Mouse (Mus musculus) forebrain, postnatal 0 days (tissue): ENCODE results near the gene Zfp385c. TPM values are rescaled to one million over a fixed set of nuclear protein-coding genes. Genes with fewer than 3 reads are reported as not detected.

Experiments used
- ATAC-seq: fragments of 200-750 bp; cut with Nextera tagmentation; 2 replicates; pipeline ENCODE4 v1.8.0; 2017; ENCODE audit warnings: mild to moderate bottlenecking, moderate library complexity
- DNase-seq: peaks from one replicate; pipeline ENCODE4 v3.0.0-alpha.2; 2015
- H3K27ac ChIP-seq: fragments of 300-500 bp; sonication (generic); 2 replicates; pipeline ENCODE4 v1.5.1; 2014; ENCODE audit warnings: low read depth, mild to moderate bottlenecking, antibody characterized with exemption, low read length, moderate library complexity, mixed read lengths
- H3K27me3 ChIP-seq: fragments of 300-500 bp; sonication (generic); 2 replicates; pipeline ENCODE4 v1.6.1; 2014; ENCODE audit warnings: mild to moderate bottlenecking, low read length, mixed read lengths; ENCODE audit not compliant: insufficient read depth
- H3K36me3 ChIP-seq: fragments of 300-500 bp; sonication (generic); 2 replicates; pipeline ENCODE4 v1.6.1; 2014; ENCODE audit warnings: mild to moderate bottlenecking, moderate library complexity; ENCODE audit not compliant: insufficient read depth
- H3K4me1 ChIP-seq: fragments of 300-500 bp; sonication (generic); 2 replicates; pipeline ENCODE4 v1.6.1; 2014; ENCODE audit warnings: antibody characterized with exemption; ENCODE audit not compliant: insufficient read depth
- H3K4me2 ChIP-seq: fragments of 300-500 bp; sonication (generic); 2 replicates; pipeline ENCODE4 v1.6.1; 2014; ENCODE audit warnings: low read depth, mild to moderate bottlenecking, moderate library complexity
- H3K4me3 ChIP-seq: fragments of 300-500 bp; sonication (generic); 2 replicates; pipeline ENCODE4 v1.5.1; 2014; ENCODE audit warnings: low read depth, low read length, mixed read lengths
- H3K9ac ChIP-seq: fragments of 300-500 bp; sonication (generic); 2 replicates; pipeline ENCODE4 v1.6.1; 2014; ENCODE audit warnings: mild to moderate bottlenecking
- H3K9me3 ChIP-seq: fragments of 300-500 bp; sonication (generic); 2 replicates; pipeline ENCODE4 v1.6.1; 2016; ENCODE audit warnings: low read length
- CTCF ChIP-seq: sonication (generic); IDR thresholded peaks from 2 replicates; pipeline ENCODE4 v1.5.1; 2016; ENCODE audit warnings: antibody characterized with exemption, control low read depth, low read depth
- WGBS: fragments of 180-500 bp; shearing (Covaris S2); extraction: QIAGEN DNeasy Blood & Tissue Kit; methylation state at CpG from one replicate; pipeline ENCODE4 v1.1.7; 2014; 5-methylcytosine and 5-hydroxymethylcytosine counted together
- polyA plus RNA-seq: library from polyadenylated mRNA; unstranded; fragments of >200 nt; fragmentation: Nextera tagmentation; extraction: Ambion mirVana; gene quantifications from 2 replicates; pipeline ENCODE4 v1.2.1, GENCODE M21; 2015
- total RNA-seq: library from RNA; depleted of rRNA; stranded (reverse); fragments of >200 nt; gene quantifications from 2 replicates; pipeline ENCODE4 v1.2.3, GENCODE M21; 2014

The Zfp385c gene
- total and polyA plus RNA-seq, 2 experiments from 2014 or later: 1.0 to 2.0 TPM

DNA sequence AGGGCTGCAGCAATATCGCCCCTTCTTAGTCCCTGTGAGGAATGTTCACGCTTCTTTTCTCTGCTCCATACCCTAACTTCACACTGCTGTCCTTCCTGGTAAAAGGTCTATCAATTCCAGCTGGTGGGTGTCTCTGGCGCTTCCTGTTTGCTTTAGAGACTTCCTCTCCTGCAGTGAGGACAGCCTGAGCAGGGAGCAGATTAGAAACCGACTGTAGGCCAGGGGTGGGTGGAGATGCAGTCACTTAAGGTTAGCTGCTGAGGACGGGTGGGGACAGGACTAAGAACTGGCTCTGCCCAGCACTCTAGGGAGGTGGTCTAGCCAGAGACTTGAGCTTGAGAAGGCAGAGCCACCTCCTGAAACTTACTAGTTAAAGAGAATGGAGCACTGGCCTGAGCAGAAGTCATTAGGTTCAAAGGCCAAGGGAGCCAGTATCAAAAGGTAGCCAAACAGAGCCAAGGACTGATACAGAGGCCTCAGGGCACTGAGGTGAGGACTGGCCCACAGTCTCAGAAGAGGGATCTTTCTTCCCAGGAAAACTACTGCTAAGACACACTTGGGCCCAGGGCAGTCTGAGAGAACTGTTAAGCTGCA, 32.8 kb upstream of the Zfp385c start:
- no peak for TF ChIP-seq CTCF
- ATAC-seq: no peak
- Histone ChIP-seq H3K4me1 (0 out of 2 replicates have a peak, but pooled peaks cover 3% of the 10 kb centered on the region), H3K27me3 (no peaks in the 10 kb centered on the region), H3K4me2 (no peak overlapping the region), H3K4me3 (no peak overlapping the region), H3K9ac (no peak overlapping the region), H3K27ac (no peak overlapping the region), H3K36me3 (peaks cover 11% of the 10 kb centered on the region), H3K9me3 (no peaks in the 10 kb centered on the region)
- 70% methylated on average over 5 of the region's 5 CpGs for WGBS
- no peak for DNase-seq

DNA sequence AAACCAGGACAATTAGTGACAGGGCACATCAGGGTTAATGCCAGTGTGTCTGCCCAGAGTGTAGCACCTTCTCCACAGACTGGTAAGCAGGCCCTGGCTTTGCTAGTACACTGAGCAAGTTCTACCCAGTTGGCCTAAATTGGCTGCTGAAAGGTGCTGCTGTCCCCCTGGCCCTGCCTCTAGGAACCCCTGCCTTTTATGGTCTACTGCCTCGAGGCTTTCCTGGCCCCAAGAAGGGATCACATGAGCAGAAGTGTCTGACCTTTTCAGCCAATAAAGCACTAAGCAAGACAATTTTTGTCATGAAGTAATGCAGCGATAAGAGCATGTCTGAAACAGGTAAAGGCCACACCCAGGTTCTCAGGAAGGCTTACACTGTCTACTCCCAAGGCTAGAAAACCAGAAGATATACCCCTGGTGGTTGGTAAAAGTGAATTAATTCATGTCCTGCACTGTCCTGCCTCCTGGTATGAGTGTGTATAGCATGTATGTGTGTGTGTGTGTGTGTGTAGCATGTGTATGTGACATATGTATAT, 30.3 kb upstream of the Zfp385c start:
- Histone ChIP-seq H3K9me3 (no peaks in the 10 kb centered on the region), H3K27me3 (no peaks in the 10 kb centered on the region), H3K4me3 (no peak overlapping the region), H3K4me2 (no peak overlapping the region), H3K27ac (no peak overlapping the region), H3K9ac (no peak overlapping the region), H3K36me3 (peaks cover 15% of the 10 kb centered on the region), H3K4me1 (0 out of 2 replicates have a peak, but pooled peaks cover 3% of the 10 kb centered on the region)
- DNase-seq (no peak), ATAC-seq (no peak)
- 57% methylated on average over 2 of the region's 2 CpGs for WGBS
- no peak for TF ChIP-seq CTCF

DNA sequence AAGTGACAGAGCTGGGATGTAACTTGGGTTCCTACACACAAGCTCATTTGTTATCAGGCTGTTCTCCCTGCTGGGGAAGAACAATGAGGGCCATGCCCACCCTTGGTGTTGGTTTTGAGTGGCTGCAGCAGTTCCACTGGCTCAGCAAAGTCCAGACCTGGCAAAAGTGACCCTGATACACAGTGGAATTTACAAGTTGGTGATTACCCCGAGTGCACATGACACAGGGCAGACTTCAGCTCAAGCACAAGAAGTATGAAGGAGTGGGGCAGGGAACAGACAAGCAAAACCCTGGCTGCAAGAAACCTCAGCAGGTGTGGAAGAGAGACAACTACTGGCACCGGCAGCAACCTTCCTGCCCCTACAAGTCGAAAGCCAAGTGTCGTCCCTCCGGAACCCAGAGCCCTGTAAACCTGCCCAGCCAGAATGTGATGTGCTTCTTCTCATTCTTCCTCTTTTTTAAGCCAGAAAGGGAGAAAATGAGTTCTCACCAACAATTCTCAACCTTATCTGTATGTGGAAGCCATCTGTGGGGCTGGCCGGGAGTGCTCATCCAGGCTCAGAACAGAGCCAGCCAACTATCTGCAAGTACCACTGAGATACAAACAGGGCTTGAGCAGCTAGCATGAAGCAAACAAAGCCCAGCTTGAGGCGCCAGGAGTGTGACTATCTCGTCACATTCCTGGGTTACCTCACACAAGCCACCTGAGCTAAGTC, 29.7 kb upstream of the Zfp385c start:
- 0 out of 2 replicates have a peak, but pooled peaks cover 3% of the 10 kb centered on the region for H3K4me1 ChIP-seq
- H3K4me3 ChIP-seq: no peak overlapping the region
- no peaks in the 10 kb centered on the region for H3K9me3 ChIP-seq
- no peak overlapping the region for H3K4me2 ChIP-seq
- no peak overlapping the region for H3K9ac ChIP-seq
- no peaks in the 10 kb centered on the region for H3K27me3 ChIP-seq
- no peak overlapping the region for H3K27ac ChIP-seq
- DNase-seq (no peak), ATAC-seq (no peak)
- peaks cover 21% of the 10 kb centered on the region for H3K36me3 ChIP-seq
- TF ChIP-seq CTCF: no peak
- WGBS: 59% methylated on average over 8 of the region's 8 CpGs

DNA sequence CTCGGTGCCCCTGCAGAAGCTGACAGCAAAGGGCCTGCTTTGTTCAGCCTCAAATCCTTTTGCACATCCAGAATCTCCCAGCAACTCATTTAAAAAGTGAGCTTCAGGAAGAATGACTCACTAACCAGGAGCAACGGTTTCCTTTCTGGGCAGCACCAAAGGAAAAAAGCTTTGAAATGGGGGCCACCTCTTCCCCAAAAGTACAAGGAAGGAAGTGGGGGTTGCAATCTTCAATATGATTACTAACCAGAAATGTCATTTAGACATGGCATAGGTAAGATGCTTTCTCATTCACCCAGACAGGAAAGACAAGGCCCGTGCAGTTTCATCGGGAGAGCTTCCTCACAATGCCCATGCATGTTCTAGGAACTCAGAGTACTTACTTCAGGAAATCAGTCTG, 29.0 kb upstream of the Zfp385c start:
- no peak for DNase-seq
- Histone ChIP-seq H3K4me1 (0 out of 2 replicates have a peak, but pooled peaks cover 3% of the 10 kb centered on the region), H3K9me3 (no peaks in the 10 kb centered on the region), H3K4me3 (no peak overlapping the region), H3K27me3 (no peaks in the 10 kb centered on the region), H3K4me2 (no peak overlapping the region), H3K27ac (peak overlapping the region; percentile 29; the same call in 1 of the 2 replicates), H3K36me3 (peaks cover 28% of the 10 kb centered on the region), H3K9ac (no peak overlapping the region)
- no peak for TF ChIP-seq CTCF
- no peak for ATAC-seq
- 45% methylated on average over 4 of the region's 4 CpGs for WGBS

DNA sequence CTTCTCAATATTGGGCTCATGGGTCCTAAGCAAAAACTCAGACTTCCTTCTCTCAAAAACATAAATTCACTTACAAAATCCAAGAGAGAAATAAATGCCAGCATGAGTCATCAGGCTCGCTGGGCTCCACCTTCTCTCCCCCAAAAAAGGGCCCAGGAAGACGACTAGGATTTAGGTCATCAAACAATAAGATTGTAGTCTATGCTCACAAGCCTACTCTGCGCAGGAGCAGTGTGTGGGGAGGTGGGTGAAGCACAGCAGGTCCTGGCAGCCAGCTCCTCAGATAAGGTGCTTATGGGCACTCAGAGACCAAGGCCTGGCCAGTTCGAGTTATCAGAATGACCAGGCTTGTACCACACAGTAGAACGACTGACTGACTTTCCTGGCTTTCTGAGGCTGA, 28.1 kb upstream of the Zfp385c start:
- no peak for TF ChIP-seq CTCF
- Histone ChIP-seq H3K4me1 (0 out of 2 replicates have a peak, but pooled peaks cover 3% of the 10 kb centered on the region), H3K36me3 (peaks cover 37% of the 10 kb centered on the region), H3K9me3 (no peaks in the 10 kb centered on the region), H3K4me2 (no peak overlapping the region), H3K27ac (no peak overlapping the region), H3K9ac (no peak overlapping the region), H3K27me3 (no peaks in the 10 kb centered on the region), H3K4me3 (no peak overlapping the region)
- 76% methylated on average over 5 of the region's 5 CpGs for WGBS
- no peak for DNase-seq
- no peak for ATAC-seq

DNA sequence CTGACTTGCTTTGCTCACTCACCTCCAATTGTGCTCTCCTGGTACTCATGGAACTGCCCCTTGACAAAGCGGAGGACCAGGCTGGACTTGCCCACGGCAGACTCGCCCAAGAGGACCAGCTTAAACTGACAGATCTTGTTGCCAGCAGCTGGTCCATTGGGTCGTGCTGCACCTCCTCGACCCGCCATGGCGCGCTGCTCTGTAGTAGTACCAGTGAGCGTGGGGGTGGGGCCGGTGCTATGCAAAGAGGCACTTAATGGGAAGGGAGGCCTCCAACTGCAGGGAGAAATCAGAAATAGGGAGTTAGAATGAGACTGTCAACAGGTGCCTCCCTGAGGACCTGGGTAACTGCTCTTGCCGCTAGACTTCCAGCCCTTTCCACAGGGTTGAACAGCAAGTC, 27.6 kb upstream of the Zfp385c start:
- H3K27ac ChIP-seq: no peak overlapping the region
- no peak for ATAC-seq
- WGBS: 88% methylated on average over 11 of the region's 11 CpGs
- H3K36me3 ChIP-seq: peaks cover 38% of the 10 kb centered on the region
- H3K9me3 ChIP-seq: no peaks in the 10 kb centered on the region
- H3K9ac ChIP-seq: no peak overlapping the region
- H3K4me2 ChIP-seq: no peak overlapping the region
- 0 out of 2 replicates have a peak, but pooled peaks cover 3% of the 10 kb centered on the region for H3K4me1 ChIP-seq
- H3K4me3 ChIP-seq: no peak overlapping the region
- TF ChIP-seq CTCF: no peak
- H3K27me3 ChIP-seq: no peaks in the 10 kb centered on the region
- DNase-seq: no peak

DNA sequence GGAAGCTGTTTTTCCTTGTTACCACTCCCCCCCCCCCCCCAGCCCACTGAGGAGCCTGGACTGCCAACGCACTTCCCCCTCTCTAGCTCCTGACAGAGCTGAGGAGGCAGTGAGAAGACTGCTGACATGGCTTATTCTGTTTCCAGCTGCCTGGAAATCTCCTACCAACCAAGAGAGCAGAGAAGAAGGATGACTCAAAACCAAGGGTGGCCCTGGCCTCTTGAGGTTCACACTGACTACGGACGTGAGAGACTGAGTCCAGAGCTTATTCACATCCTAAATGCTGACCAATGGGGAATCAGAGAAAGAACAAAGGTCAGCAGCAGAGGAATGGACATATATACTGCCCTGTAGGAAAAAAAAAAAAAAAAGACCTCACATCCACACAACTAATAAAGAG, 27.1 kb upstream of the Zfp385c start:
- Histone ChIP-seq H3K4me1 (0 out of 2 replicates have a peak, but pooled peaks cover 3% of the 10 kb centered on the region), H3K27ac (no peak overlapping the region), H3K4me3 (no peak overlapping the region), H3K9me3 (no peaks in the 10 kb centered on the region), H3K36me3 (peaks cover 38% of the 10 kb centered on the region), H3K9ac (no peak overlapping the region), H3K27me3 (no peaks in the 10 kb centered on the region), H3K4me2 (no peak overlapping the region)
- TF ChIP-seq CTCF: no peak
- WGBS: 86% methylated on average over 3 of the region's 3 CpGs
- no peak for DNase-seq
- ATAC-seq: no peak
